Mouse (Mus musculus): ENCODE data around the gene Gm49366.

DNA sequence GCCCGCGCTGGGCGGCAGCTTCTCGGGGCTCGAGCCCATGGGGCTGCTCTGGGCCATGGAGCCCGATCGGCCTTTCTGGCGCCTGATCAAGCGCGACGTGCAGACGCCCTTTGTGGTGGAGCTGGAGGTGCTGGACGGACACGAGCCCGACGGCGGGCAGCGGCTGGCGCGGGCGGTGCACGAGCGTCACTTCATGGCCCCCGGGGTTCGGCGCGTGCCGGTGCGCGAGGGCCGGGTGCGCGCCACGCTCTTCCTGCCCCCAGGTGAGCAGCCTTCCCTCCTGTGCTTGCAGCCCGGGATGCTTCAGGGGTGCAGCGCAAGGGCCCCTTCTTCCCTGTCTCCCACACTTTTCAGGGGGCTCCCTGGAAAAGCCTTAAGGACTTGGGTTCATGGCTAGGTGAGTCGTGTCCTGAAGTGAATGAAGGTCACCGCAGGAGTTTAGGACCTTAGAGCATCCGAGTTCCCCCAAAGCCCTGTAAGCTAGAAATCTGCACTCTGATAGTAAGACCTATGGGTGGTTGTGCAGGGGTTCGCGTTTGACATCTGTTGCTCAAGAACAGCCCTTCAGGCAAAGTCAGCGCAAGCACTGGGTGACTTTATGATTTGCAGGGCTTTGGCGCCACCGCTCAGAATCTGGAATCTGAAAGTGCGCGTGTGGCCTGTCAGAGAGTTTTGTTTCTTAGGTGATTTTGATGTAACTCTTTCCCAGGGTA, 15.1 kb downstream of the Gm49366 start:
- no peak for TF ChIP-seq EP300 (optimal IDR thresholded peaks at IDR 0.05)
- peak; percentile 35 for TF ChIP-seq CTCF (IDR thresholded peaks at IDR 0.05; ENCODE audit: low read depth)
